Mouse (Mus musculus) heart, adult 18-20 months (tissue): ENCODE results near the gene Hmgb3. TPM values are rescaled to one million over a fixed set of nuclear protein-coding genes. Genes with fewer than 3 reads are reported as not detected.
"Not testable (repeated sequence)": the region's sequence is repeated elsewhere in the genome, so short reads cannot be mapped to it uniquely, and the experiment has no call there.

Experiments used
- DNase-seq, 2 experiments: peaks; one replicate each; pipeline ENCODE4 v3.0.0; 2021 to 2022; ENCODE audit warnings: mixed read lengths in 1 of 2
- long read RNA-seq, 2 experiments: library from polyadenylated mRNA; stranded (forward); transcript quantifications; one replicate each; pipeline ENCODE4 v2.0.0; 2021
- total RNA-seq, 2 experiments: library from RNA; stranded (reverse); gene quantifications; 2 replicates each; pipeline ENCODE4 v1.2.3; 2021

Gene Hmgb3
- 10 to 100 TPM; 59.8 to 74.9 TPM for total RNA-seq
- long read RNA-seq, experiment 1, transcript Hmgb3-202 (5 exons, 1,571 nt) = minor isoform, 27 of 73 reads
- long read RNA-seq, experiment 1, transcript Hmgb3-204 (5 exons, 1,743 nt) = major isoform, 31 of 73 reads
- long read RNA-seq, experiment 1, partial matches to known transcripts = 0 of 73 reads
- long read RNA-seq, experiment 1, other reads (novel, unspliced or antisense) = 13 of 73 reads
- long read RNA-seq, experiment 2, transcript Hmgb3-204 (5 exons, 1,743 nt) = major isoform, 14 of 43 reads
- long read RNA-seq, experiment 2, transcript Hmgb3-202 (5 exons, 1,571 nt) = minor isoform, 11 of 43 reads
- long read RNA-seq, experiment 2, partial matches to known transcripts = 0 of 43 reads
- long read RNA-seq, experiment 2, other reads (novel, unspliced or antisense) = 15 of 43 reads

GRCm38 (mm10) chrX:71555415-71556114, at the start of gene Hmgb3:
Gene Hmgb3 (plus strand): TSS chrX:71555918.
- DNase-seq = peak; percentile 79 to 87

- not testable (repeated sequence) for DNase-seq
Measured at GRCm38 (mm10) chrX:71506591-71506990, 49.1 kb upstream of the Hmgb3 start.

- DNase-seq = no peak
Measured at GRCm38 (mm10) chrX:71519252-71519651, 36.5 kb upstream of the Hmgb3 start.

GRCm38 (mm10) chrX:71522889-71523288, 32.8 kb upstream of the Hmgb3 start:
- no peak for DNase-seq

GRCm38 (mm10) chrX:71524310-71524709, 31.4 kb upstream of the Hmgb3 start:
- peak; percentile 1 to 7 for DNase-seq

GRCm38 (mm10) chrX:71525593-71526299, 30.0 kb upstream of the Hmgb3 start:
- no peak for DNase-seq

- peak in 1 of 2 experiments; percentile 3 for DNase-seq
Measured at GRCm38 (mm10) chrX:71527461-71527860, 28.3 kb upstream of the Hmgb3 start.

GRCm38 (mm10) chrX:71528150-71528549, 27.6 kb upstream of the Hmgb3 start:
- DNase-seq = no peak

GRCm38 (mm10) chrX:71528646-71529045, 27.1 kb upstream of the Hmgb3 start:
- DNase-seq = no peak

GRCm38 (mm10) chrX:71532635-71533034, 23.1 kb upstream of the Hmgb3 start:
- DNase-seq = no peak

GRCm38 (mm10) chrX:71534102-71534501, 21.6 kb upstream of the Hmgb3 start:
- no peak for DNase-seq

- DNase-seq = no peak
Measured at GRCm38 (mm10) chrX:71537791-71538190, 17.9 kb upstream of the Hmgb3 start.

GRCm38 (mm10) chrX:71540821-71541510, 14.8 kb upstream of the Hmgb3 start:
- DNase-seq = peak; percentile 1 to 39

- no peak for DNase-seq
Measured at GRCm38 (mm10) chrX:71544731-71545130, 11.0 kb upstream of the Hmgb3 start.

- DNase-seq = no peak
Measured at GRCm38 (mm10) chrX:71545163-71545562, 10.6 kb upstream of the Hmgb3 start.

GRCm38 (mm10) chrX:71556115-71556941, 610 bp downstream of the Hmgb3 start:
- DNase-seq = peak; percentile 4 to 15

GRCm38 (mm10) chrX:71556965-71557491, 1.3 kb downstream of the Hmgb3 start:
- peak in 1 of 2 experiments; percentile 13 for DNase-seq

GRCm38 (mm10) chrX:71559336-71559735, 3.6 kb downstream of the Hmgb3 start:
- DNase-seq = no peak

- DNase-seq = no peak
Measured at GRCm38 (mm10) chrX:71560796-71561195, 5.1 kb downstream of the Hmgb3 start.

- DNase-seq = no peak
Measured at GRCm38 (mm10) chrX:71573132-71573900, 17.6 kb downstream of the Hmgb3 start.
